Mouse (Mus musculus) cortical plate, adult 2 months (tissue): ENCODE data around the gene Cgnl1. TPM values are rescaled to one million over a fixed set of nuclear protein-coding genes. Genes with fewer than 3 reads are reported as not detected.

Experiments
- H3K27ac ChIP-seq: fragments of 200-500 bp; 2 replicates; pipeline ENCODE4 v1.5.1; 2012; ENCODE audit warnings: low read length, control low read depth, inconsistent platforms; ENCODE audit not compliant: insufficient read depth
- H3K4me1 ChIP-seq: fragments of 200-500 bp; 2 replicates; pipeline ENCODE4 v1.6.1; 2011; ENCODE audit warnings: low read length; ENCODE audit not compliant: control insufficient read depth, insufficient read depth
- H3K4me3 ChIP-seq: fragments of 200-500 bp; 2 replicates; pipeline ENCODE4 v1.5.1; 2011; ENCODE audit warnings: mild to moderate bottlenecking, low read length, control low read depth; ENCODE audit not compliant: insufficient read depth
- CTCF ChIP-seq: fragments of 200-500 bp; IDR thresholded peaks from 2 replicates; pipeline ENCODE4 v1.5.1; 2011; ENCODE audit warnings: mild to moderate bottlenecking, control low read depth, low read length; ENCODE audit not compliant: insufficient read depth; ENCODE audit errors: extremely low read depth
- POLR2A ChIP-seq: fragments of 200-500 bp; IDR thresholded peaks from 2 replicates; pipeline ENCODE4 v1.6.1; 2011; ENCODE audit warnings: mild to moderate bottlenecking, low read length, control low read depth; ENCODE audit not compliant: insufficient read depth; ENCODE audit errors: extremely low read depth
- polyA plus RNA-seq: library from polyadenylated mRNA; depleted of rRNA; stranded (reverse); fragments of >200 nt; gene quantifications from 2 replicates; pipeline ENCODE4 v1.2.3, GENCODE M21; 2012; rRNA removed

Gene Cgnl1
- polyA plus RNA-seq, 1 experiment: 6.0 TPM

- Histone ChIP-seq H3K27ac (no peak within 1 kb of the TSS), H3K4me3 (peak within 1 kb of the TSS; percentile 34), H3K4me1 (no peaks in the 10 kb centered on the region; the same call in 1 of the 2 replicates)
- no peak for TF ChIP-seq CTCF
- no peak for TF ChIP-seq POLR2A
These were observed 179.4 kb downstream of the Cgnl1 start, which contains the start of gene Myzap for GRCm38 (mm10) chr9:71591938-71592548. Myzap (minus strand) TSS chr9:71592360.

- Histone ChIP-seq H3K4me1 (no peaks in the 10 kb centered on the region; the same call in 1 of the 2 replicates), H3K4me3 (no peak overlapping the region), H3K27ac (no peak overlapping the region)
- TF ChIP-seq POLR2A (no peak), CTCF (no peak)
These were observed 180.3 kb downstream of the Cgnl1 start for GRCm38 (mm10) chr9:71591106-71591505.

- no peak for TF ChIP-seq POLR2A
- TF ChIP-seq CTCF: no peak
- Histone ChIP-seq H3K4me1 (no peaks in the 10 kb centered on the region; the same call in 1 of the 2 replicates), H3K27ac (no peak overlapping the region), H3K4me3 (no peak overlapping the region)
These were observed 181.6 kb downstream of the Cgnl1 start for GRCm38 (mm10) chr9:71589771-71590170.

- H3K4me1 ChIP-seq: no peaks in the 10 kb centered on the region; the same call in 1 of the 2 replicates
- H3K4me3 ChIP-seq: no peak overlapping the region
- no peak for TF ChIP-seq CTCF
- no peak for TF ChIP-seq POLR2A
- H3K27ac ChIP-seq: no peak overlapping the region
These were observed 182.3 kb downstream of the Cgnl1 start for GRCm38 (mm10) chr9:71588930-71589592.

GRCm38 (mm10) chr9:71586408-71586807 is 185.0 kb downstream of the Cgnl1 start:
- no peaks in the 10 kb centered on the region for H3K4me1 ChIP-seq
- TF ChIP-seq POLR2A (no peak), CTCF (no peak)
- H3K4me3 ChIP-seq: no peak overlapping the region

GRCm38 (mm10) chr9:71582771-71583170 is 188.6 kb downstream of the Cgnl1 start:
- Histone ChIP-seq H3K27ac (no peak overlapping the region), H3K4me1 (no peaks in the 10 kb centered on the region), H3K4me3 (no peak overlapping the region)
- no peak for TF ChIP-seq CTCF
- no peak for TF ChIP-seq POLR2A

More at GRCm38 (mm10) chr9:71586408-71586807, 185.0 kb downstream of the Cgnl1 start:
- H3K27ac ChIP-seq: no peak overlapping the region

GRCm38 (mm10) chr9:71578896-71579564 is 192.4 kb downstream of the Cgnl1 start:
- no peak overlapping the region for H3K4me3 ChIP-seq
- no peak overlapping the region for H3K27ac ChIP-seq
- no peaks in the 10 kb centered on the region for H3K4me1 ChIP-seq
- TF ChIP-seq CTCF: no peak

Other genes with a start within 250 kb of the Cgnl1 start
- gene Myzap, start 179.2 kb downstream of the Cgnl1 start, polyA plus RNA-seq: 1.0 and 1.3 TPM in 2 replicates